Mouse (Mus musculus): ENCODE measurements around the gene Jkamp. TPM values are rescaled to one million over a fixed set of nuclear protein-coding genes. Genes with fewer than 3 reads are reported as not detected.

The Jkamp gene
- total and polyA plus RNA-seq, 2 experiments from 2014 or later: 89.7 to 109 TPM

- WGBS: 96% methylated on average over 8 of the region's 8 CpGs
- no peak for ATAC-seq (ENCODE audit: low FRiP score)
Observed at GRCm38 (mm10) chr12:72096966-72097365, 11.6 kb downstream of the Jkamp start.

GRCm38 (mm10) chr12:72102776-72103175 is 17.4 kb downstream of the Jkamp start:
- H3K4me3 ChIP-seq (ENCODE audit: low read depth, low read length): no peak overlapping the region
- H3K36me3 ChIP-seq (ENCODE audit: insufficient read depth, low read length): peaks cover 10% of the 10 kb centered on the region
- no peaks in the 10 kb centered on the region for H3K9me3 ChIP-seq (ENCODE audit: low read length)
- ATAC-seq (ENCODE audit: low FRiP score) (no peak), DNase-seq (ENCODE audit: low spot score) (no peak)
- H3K9ac ChIP-seq (replicated peaks; ENCODE audit: low read length, poor library complexity, severe bottlenecking): no peak overlapping the region
- no peak for TF ChIP-seq CTCF (IDR thresholded peaks at IDR 0.05)
- H3K4me1 ChIP-seq (ENCODE audit: insufficient read depth, low read length): no peaks in the 10 kb centered on the region
- H3K27ac ChIP-seq (ENCODE audit: low read depth, low read length): no peak overlapping the region
- 86% methylated on average over 6 of the region's 6 CpGs for WGBS
- no peak overlapping the region for H3K4me2 ChIP-seq (ENCODE audit: low read depth, low read length, poor library complexity, severe bottlenecking)
- no peaks in the 10 kb centered on the region for H3K27me3 ChIP-seq (ENCODE audit: insufficient read depth, low read length)

More at GRCm38 (mm10) chr12:72096966-72097365, 11.6 kb downstream of the Jkamp start:
- Histone ChIP-seq H3K9ac (replicated peaks; ENCODE audit: low read length, poor library complexity, severe bottlenecking) (no peak overlapping the region), H3K27me3 (ENCODE audit: insufficient read depth, low read length) (no peaks in the 10 kb centered on the region), H3K27ac (ENCODE audit: low read depth, low read length) (no peak overlapping the region), H3K9me3 (ENCODE audit: low read length) (no peaks in the 10 kb centered on the region), H3K4me3 (ENCODE audit: low read depth, low read length) (no peak overlapping the region), H3K36me3 (ENCODE audit: insufficient read depth, low read length) (peaks cover 47% of the 10 kb centered on the region), H3K4me1 (ENCODE audit: insufficient read depth, low read length) (no peaks in the 10 kb centered on the region), H3K4me2 (ENCODE audit: low read depth, low read length, poor library complexity, severe bottlenecking) (no peak overlapping the region)
- no peak for DNase-seq (ENCODE audit: low spot score)
- TF ChIP-seq CTCF (IDR thresholded peaks at IDR 0.05): no peak

- no peak for TF ChIP-seq CTCF (IDR thresholded peaks at IDR 0.05)
- no peak for ATAC-seq (ENCODE audit: low FRiP score)
- H3K4me2 ChIP-seq (ENCODE audit: low read depth, low read length, poor library complexity, severe bottlenecking): no peak overlapping the region
- H3K27ac ChIP-seq (ENCODE audit: low read depth, low read length): no peak overlapping the region
- H3K4me1 ChIP-seq (ENCODE audit: insufficient read depth, low read length): no peaks in the 10 kb centered on the region
- no peaks in the 10 kb centered on the region for H3K9me3 ChIP-seq (ENCODE audit: low read length)
- 86% methylated on average over 5 of the region's 5 CpGs for WGBS
- H3K9ac ChIP-seq (replicated peaks; ENCODE audit: low read length, poor library complexity, severe bottlenecking): no peak overlapping the region
- H3K36me3 ChIP-seq (ENCODE audit: insufficient read depth, low read length): peaks cover 3% of the 10 kb centered on the region
- DNase-seq (ENCODE audit: low spot score): no peak
- H3K27me3 ChIP-seq (ENCODE audit: insufficient read depth, low read length): no peaks in the 10 kb centered on the region
- H3K4me3 ChIP-seq (ENCODE audit: low read depth, low read length): no peak overlapping the region
Observed at GRCm38 (mm10) chr12:72104027-72104426, 18.6 kb downstream of the Jkamp start.

GRCm38 (mm10) chr12:72104525-72105281 is 19.3 kb downstream of the Jkamp start:
- Histone ChIP-seq H3K4me2 (ENCODE audit: low read depth, low read length, poor library complexity, severe bottlenecking) (no peak overlapping the region), H3K4me1 (ENCODE audit: insufficient read depth, low read length) (no peaks in the 10 kb centered on the region), H3K9ac (replicated peaks; ENCODE audit: low read length, poor library complexity, severe bottlenecking) (no peak overlapping the region), H3K27me3 (ENCODE audit: insufficient read depth, low read length) (no peaks in the 10 kb centered on the region), H3K9me3 (ENCODE audit: low read length) (no peaks in the 10 kb centered on the region), H3K4me3 (ENCODE audit: low read depth, low read length) (no peak overlapping the region), H3K36me3 (ENCODE audit: insufficient read depth, low read length) (peaks cover 3% of the 10 kb centered on the region), H3K27ac (ENCODE audit: low read depth, low read length) (no peak overlapping the region)
- ATAC-seq (ENCODE audit: low FRiP score) (peak; percentile 56; the same call in 1 of the 2 replicates), DNase-seq (ENCODE audit: low spot score) (peak; percentile 94)
- peak; percentile 91 for TF ChIP-seq CTCF (IDR thresholded peaks at IDR 0.05)
- WGBS: 31% methylated on average over 14 of the region's 14 CpGs

- no peak for TF ChIP-seq CTCF (IDR thresholded peaks at IDR 0.05)
- Histone ChIP-seq H3K36me3 (ENCODE audit: insufficient read depth, low read length) (no peaks in the 10 kb centered on the region), H3K27ac (ENCODE audit: low read depth, low read length) (no peak overlapping the region), H3K9ac (replicated peaks; ENCODE audit: low read length, poor library complexity, severe bottlenecking) (no peak overlapping the region), H3K4me2 (ENCODE audit: low read depth, low read length, poor library complexity, severe bottlenecking) (no peak overlapping the region), H3K4me1 (ENCODE audit: insufficient read depth, low read length) (no peaks in the 10 kb centered on the region), H3K4me3 (ENCODE audit: low read depth, low read length) (no peak overlapping the region), H3K9me3 (ENCODE audit: low read length) (no peaks in the 10 kb centered on the region), H3K27me3 (ENCODE audit: insufficient read depth, low read length) (no peaks in the 10 kb centered on the region)
- 81% methylated on average over 6 of the region's 6 CpGs for WGBS
- DNase-seq (ENCODE audit: low spot score): no peak
- ATAC-seq (ENCODE audit: low FRiP score): no peak
Observed at GRCm38 (mm10) chr12:72115126-72115525, 29.7 kb downstream of the Jkamp start.

GRCm38 (mm10) chr12:72115686-72116345 is 30.4 kb downstream of the Jkamp start:
- Histone ChIP-seq H3K9ac (replicated peaks; ENCODE audit: low read length, poor library complexity, severe bottlenecking) (no peak overlapping the region), H3K4me2 (ENCODE audit: low read depth, low read length, poor library complexity, severe bottlenecking) (no peak overlapping the region), H3K27ac (ENCODE audit: low read depth, low read length) (no peak overlapping the region), H3K36me3 (ENCODE audit: insufficient read depth, low read length) (no peaks in the 10 kb centered on the region), H3K9me3 (ENCODE audit: low read length) (no peaks in the 10 kb centered on the region), H3K4me1 (ENCODE audit: insufficient read depth, low read length) (no peaks in the 10 kb centered on the region), H3K4me3 (ENCODE audit: low read depth, low read length) (no peak overlapping the region), H3K27me3 (ENCODE audit: insufficient read depth, low read length) (no peaks in the 10 kb centered on the region)
- 84% methylated on average over 22 of the region's 23 CpGs for WGBS
- TF ChIP-seq CTCF (IDR thresholded peaks at IDR 0.05): no peak
- DNase-seq (ENCODE audit: low spot score) (no peak), ATAC-seq (ENCODE audit: low FRiP score) (no peak)

Data from midbrain, postnatal 0 days (tissue).